Mouse (Mus musculus): Measurements from ENCODE around the gene Rpe65. TPM values are rescaled to one million over a fixed set of nuclear protein-coding genes. Genes with fewer than 3 reads are reported as not detected.

The Rpe65 gene
- not detected for total RNA-seq (2021)
- long read RNA-seq, experiment 1 = 0 reads
- long read RNA-seq, experiment 2 = 0 reads

- no peak for DNase-seq
- intact Hi-C loops (cut with DNase I; ENCODE audit: low total_unique reads) = no loop called here
These were observed at the start of gene Rpe65 for GRCm38 (mm10) chr3:159598875-159599274. TSS of gene Rpe65 (plus strand) at chr3:159599175.

DNA sequence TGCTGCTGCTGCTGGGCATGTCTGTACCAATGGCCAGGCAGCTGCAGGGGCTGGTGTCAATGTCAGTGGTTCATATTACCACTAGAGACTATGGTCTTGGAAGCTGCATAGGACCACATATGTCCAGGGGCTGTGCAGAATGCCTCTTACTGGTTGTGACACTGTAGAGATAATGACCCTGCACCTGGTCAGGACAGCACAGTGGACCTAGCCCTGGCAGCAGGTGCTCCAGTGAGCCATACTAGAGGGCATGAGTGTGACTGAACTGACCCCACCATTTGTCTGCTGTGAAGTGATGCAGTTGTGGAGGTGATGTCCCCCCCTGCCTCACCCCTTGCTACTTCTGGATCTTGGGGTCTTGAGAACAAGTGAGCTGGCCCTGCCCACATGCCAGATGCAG, 48.8 kb upstream of the Rpe65 start:
- intact Hi-C loops (cut with DNase I; ENCODE audit: low total_unique reads) = no loop called here
- no peak for DNase-seq

DNA sequence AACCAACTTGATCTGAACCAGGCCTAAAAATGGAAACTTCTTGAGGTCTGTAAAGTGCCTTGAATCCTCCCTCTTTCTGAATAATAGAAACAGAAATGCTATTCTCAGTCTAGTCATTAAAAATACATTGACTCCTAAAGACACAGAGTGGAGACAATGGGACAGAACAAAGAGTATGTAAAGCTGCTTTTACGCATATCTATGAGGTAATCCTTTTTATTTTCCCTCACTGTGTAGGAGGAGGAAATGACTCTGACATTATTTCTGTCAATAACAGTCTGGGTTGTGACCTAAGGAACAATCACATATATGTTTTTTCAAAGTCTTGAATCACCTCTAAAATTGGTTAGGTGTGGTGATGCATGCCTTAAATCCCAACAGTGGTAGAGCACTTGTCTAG, 16.0 kb downstream of the Rpe65 start:
- intact Hi-C loops (cut with DNase I; ENCODE audit: low total_unique reads) = no loop called here
- DNase-seq = no peak

DNA sequence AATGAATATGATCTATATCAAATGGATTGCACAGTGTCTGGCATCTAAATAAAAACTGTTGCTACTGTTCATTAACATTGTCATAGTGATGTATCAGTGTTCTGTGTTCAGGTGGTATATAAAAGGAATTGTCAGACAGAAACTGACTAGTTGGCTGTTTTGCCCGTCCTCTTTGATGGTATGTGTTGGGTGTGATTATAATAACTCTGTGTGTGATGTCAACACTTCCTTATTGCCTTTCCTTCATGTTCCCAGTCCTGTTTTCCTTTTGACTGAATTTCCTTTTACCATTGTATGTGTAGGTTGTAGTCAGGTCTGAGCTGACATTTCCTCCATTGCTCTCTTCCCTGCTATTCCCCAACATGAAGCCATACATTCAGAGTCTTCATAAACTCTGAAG, 22.1 kb downstream of the Rpe65 start:
- no peak for DNase-seq
- intact Hi-C loops (cut with DNase I; ENCODE audit: low total_unique reads) = no loop called here

DNA sequence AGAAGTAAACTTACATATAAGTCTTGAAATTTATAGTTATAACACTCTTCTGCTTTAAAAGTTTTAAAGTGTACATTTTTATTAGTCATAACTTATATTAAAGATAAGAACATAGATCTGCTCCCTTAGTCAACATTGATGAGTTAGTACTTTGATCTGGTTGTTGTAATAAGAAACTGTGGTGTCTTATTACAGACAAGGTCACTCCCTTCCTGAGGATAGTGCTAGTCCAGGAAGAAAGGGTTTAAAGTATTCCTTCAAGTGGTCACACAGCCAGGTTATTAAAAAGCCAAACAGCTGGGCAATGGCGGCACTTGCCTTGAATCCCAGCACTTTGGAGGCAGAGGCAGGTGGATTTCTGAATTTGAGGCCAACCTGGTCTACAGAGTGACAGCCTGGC, 25.0 kb downstream of the Rpe65 start:
- no peak for DNase-seq

DNA sequence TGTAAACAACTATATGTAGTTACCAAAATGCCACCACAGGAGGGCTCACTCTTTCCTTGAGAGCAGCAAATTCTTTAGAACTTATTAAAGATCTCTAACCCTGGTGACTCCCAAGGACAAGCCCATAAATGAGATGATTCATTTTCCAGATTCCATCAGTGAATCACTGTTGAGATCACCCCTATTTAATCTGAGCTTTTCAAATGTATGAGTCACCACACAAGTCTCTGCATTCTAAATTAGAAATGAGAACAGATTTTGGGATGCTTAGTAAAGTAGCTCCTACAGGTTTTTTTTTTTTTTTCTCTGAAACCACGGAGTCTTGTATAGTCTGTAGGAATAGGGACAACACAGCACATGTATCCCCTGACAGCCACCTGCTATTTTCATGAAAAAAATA, 61.8 kb downstream of the Rpe65 start:
- no peak for DNase-seq
- intact Hi-C loops (cut with DNase I; ENCODE audit: low total_unique reads) = no loop called here

More for the DNA sequence above, 25.0 kb downstream of the Rpe65 start:
- intact Hi-C loops (cut with DNase I; ENCODE audit: low total_unique reads) = no loop called here

DNA sequence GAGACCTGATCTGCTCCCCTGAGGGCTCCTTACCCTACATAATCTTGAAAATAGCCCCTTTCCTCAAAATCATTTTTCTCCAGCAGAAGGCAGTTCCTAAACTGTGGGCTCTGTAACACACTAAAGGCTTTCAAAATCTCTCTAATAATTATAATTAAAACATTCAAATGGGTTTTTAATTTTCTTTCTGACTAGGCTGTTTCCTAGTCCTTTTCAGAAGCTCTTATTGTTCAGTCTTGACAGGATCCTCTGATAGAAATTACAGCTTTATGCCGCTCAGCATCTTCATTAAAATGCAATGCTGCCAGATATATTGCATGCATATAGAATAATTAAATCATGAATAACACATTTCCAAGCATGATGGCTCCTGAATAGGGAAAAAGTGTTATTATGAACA, 64.4 kb downstream of the Rpe65 start:
- intact Hi-C loops (cut with DNase I; ENCODE audit: low total_unique reads) = no loop called here

More for the DNA sequence above, 64.4 kb downstream of the Rpe65 start:
- no peak for DNase-seq

Other genes with a start within 250 kb of the Rpe65 start
- 1 to 10 TPM; 1.6 to 1.7 TPM for gene Depdc1a, start 103.7 kb upstream of the Rpe65 start, total RNA-seq (2021)
- gene Wls, start 240.5 kb downstream of the Rpe65 start, total RNA-seq (2021) = 10 to 100 TPM; 25.3 to 30.9 TPM

Measured in gastrocnemius, postnatal 14 days (tissue).